Mouse (Mus musculus): ENCODE results near the gene Vmn1r64. TPM values are rescaled to one million over a fixed set of nuclear protein-coding genes. Genes with fewer than 3 reads are reported as not detected.

Vmn1r64 gene
- not detected for polyA plus RNA-seq (2014; fragmentation: Illumina TruSeq; extraction: RNeasy Lipid Tissue Mini Kit (QIAGEN cat#74804); ENCODE audit: low read depth, low replicate concordance)

DNA sequence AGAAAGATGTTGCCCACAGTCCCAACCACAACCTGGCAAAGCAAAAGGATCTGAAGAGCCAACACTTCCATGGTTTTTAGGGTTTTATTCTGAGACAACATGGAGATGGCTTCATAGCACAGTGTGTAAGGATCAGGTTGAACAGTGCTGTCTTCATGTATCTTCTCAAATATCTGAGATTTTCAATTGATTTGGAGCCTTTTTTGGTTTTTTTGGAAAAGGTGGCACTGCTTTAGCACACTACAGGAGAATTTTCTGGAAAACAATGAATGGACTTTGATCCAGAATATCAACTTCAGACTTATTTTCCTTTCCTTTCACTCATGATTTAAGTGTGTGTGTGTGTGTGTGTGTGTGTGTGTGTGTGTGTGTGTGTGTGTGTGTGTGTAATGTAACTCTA lies at the start of gene Vmn1r64:
Gene Vmn1r64, minus strand, starts transcription at position 101 of the 400 bp plus-strand sequence.

Other genes starting within 250 kb of the Vmn1r64 start
- gene Vmn1r62, start 210.9 kb downstream of the Vmn1r64 start, polyA plus RNA-seq (2014; fragmentation: Illumina TruSeq; extraction: RNeasy Lipid Tissue Mini Kit (QIAGEN cat#74804); ENCODE audit: low read depth, low replicate concordance), result not detected
- not detected for gene Vmn1r63, start 79.1 kb downstream of the Vmn1r64 start, polyA plus RNA-seq (2014; fragmentation: Illumina TruSeq; extraction: RNeasy Lipid Tissue Mini Kit (QIAGEN cat#74804); ENCODE audit: low read depth, low replicate concordance)
- gene Vmn1r65, start 126.5 kb upstream of the Vmn1r64 start, polyA plus RNA-seq (2014; fragmentation: Illumina TruSeq; extraction: RNeasy Lipid Tissue Mini Kit (QIAGEN cat#74804); ENCODE audit: low read depth, low replicate concordance), result not detected
- not detected for gene Nlrp4c, start 160.6 kb upstream of the Vmn1r64 start, polyA plus RNA-seq (2014; fragmentation: Illumina TruSeq; extraction: RNeasy Lipid Tissue Mini Kit (QIAGEN cat#74804); ENCODE audit: low read depth, low replicate concordance)